Mouse (Mus musculus) heart, embryonic 15.5 days (tissue): ENCODE measurements around the gene Oaz1. TPM values are rescaled to one million over a fixed set of nuclear protein-coding genes. Genes with fewer than 3 reads are reported as not detected.
A peak's percentile ranks its signal among the peaks of the same experiment; 100 is the strongest.
"Not testable (repeated sequence)": the region's sequence is repeated elsewhere in the genome, so short reads cannot be mapped to it uniquely, and the experiment has no call there.

Source experiments
- ATAC-seq: fragments of 200-750 bp; cut with Nextera tagmentation; replicated peaks from 2 replicates; pipeline ENCODE4 v1.8.0; 2017; ENCODE audit warnings: low read depth, moderate TSS enrichment; ENCODE audit not compliant: insufficient number of reproducible peaks, insufficient read depth, low FRiP score
- H3K27ac ChIP-seq: fragments of 300-500 bp; sonication (generic); 2 replicates; pipeline ENCODE4 v1.5.1; 2015; ENCODE audit warnings: mild to moderate bottlenecking, inconsistent platforms
- H3K27me3 ChIP-seq: fragments of 300-500 bp; sonication (generic); 2 replicates; pipeline ENCODE4 v1.6.1; 2015; ENCODE audit warnings: inconsistent platforms
- H3K36me3 ChIP-seq: fragments of 300-500 bp; sonication (generic); 2 replicates; pipeline ENCODE4 v1.6.1; 2015; ENCODE audit warnings: mild to moderate bottlenecking, inconsistent platforms
- H3K4me1 ChIP-seq: fragments of 300-500 bp; sonication (generic); replicated peaks from 2 replicates; pipeline ENCODE4 v1.6.1; 2015; ENCODE audit warnings: inconsistent platforms
- H3K4me2 ChIP-seq: fragments of 300-500 bp; sonication (generic); 2 replicates; pipeline ENCODE4 v1.6.1; 2015; ENCODE audit warnings: inconsistent platforms, mild to moderate bottlenecking, moderate library complexity
- H3K4me3 ChIP-seq: fragments of 300-500 bp; sonication (generic); 2 replicates; pipeline ENCODE4 v1.5.1; 2015; ENCODE audit warnings: mild to moderate bottlenecking, inconsistent platforms
- H3K9ac ChIP-seq: fragments of 300-500 bp; sonication (generic); 2 replicates; pipeline ENCODE4 v1.6.1; 2015; ENCODE audit warnings: mild to moderate bottlenecking, inconsistent platforms
- H3K9me3 ChIP-seq: fragments of 300-500 bp; sonication (generic); replicated peaks from 2 replicates; pipeline ENCODE4 v1.6.1; 2016; ENCODE audit warnings: inconsistent platforms
- WGBS: fragments of 180-500 bp; shearing (Covaris S2); methylation state at CpG from one replicate; pipeline ENCODE4 v1.1.7; 2015; ENCODE audit warnings: mixed read lengths; 5-methylcytosine and 5-hydroxymethylcytosine counted together
- polyA plus RNA-seq: library from polyadenylated mRNA; unstranded; fragments of >200 nt; fragmentation: Nextera tagmentation; extraction: Ambion mirVana; gene quantifications from 2 replicates; pipeline ENCODE4 v1.2.1, GENCODE M21; 2015

The Oaz1 gene
- polyA plus RNA-seq, 1 experiment from 2014 or later: 1,772 TPM

- Histone ChIP-seq H3K4me2 (peak overlapping the region; percentile 93), H3K4me1 (peaks cover 40% of the 10 kb centered on the region), H3K27me3 (no peaks in the 10 kb centered on the region), H3K27ac (peak overlapping the region; percentile 94), H3K4me3 (peak overlapping the region; percentile 82), H3K9me3 (no peaks in the 10 kb centered on the region), H3K36me3 (peaks cover 19% of the 10 kb centered on the region), H3K9ac (peak overlapping the region; percentile 90)
- 4% methylated on average over 29 of the region's 29 CpGs for WGBS
- ATAC-seq: no peak
Measured at GRCm38 (mm10) chr10:80827063-80827869, 810 bp downstream of the Oaz1 start.

- peak overlapping the region; percentile 82 for H3K4me3 ChIP-seq
- WGBS: 62% methylated on average over 10 of the region's 10 CpGs
- peaks cover 40% of the 10 kb centered on the region for H3K4me1 ChIP-seq
Measured at GRCm38 (mm10) chr10:80827870-80828420, 1.5 kb downstream of the Oaz1 start.

GRCm38 (mm10) chr10:80828587-80828986 lies 2.1 kb downstream of the Oaz1 start:
- peaks cover 40% of the 10 kb centered on the region for H3K4me1 ChIP-seq
- not testable (repeated sequence) for H3K27me3 ChIP-seq, H3K9ac ChIP-seq, ATAC-seq, H3K9me3 ChIP-seq, H3K27ac ChIP-seq
- H3K4me3 ChIP-seq: peak overlapping the region; percentile 82
- H3K4me2 ChIP-seq: peak overlapping the region; percentile 93
- 78% methylated on average over 9 of the region's 9 CpGs for WGBS
- peaks cover 19% of the 10 kb centered on the region for H3K36me3 ChIP-seq

More at GRCm38 (mm10) chr10:80827870-80828420, 1.5 kb downstream of the Oaz1 start:
- H3K27me3 ChIP-seq: no peaks in the 10 kb centered on the region
- H3K9ac ChIP-seq: peak overlapping the region; percentile 90
- no peaks in the 10 kb centered on the region for H3K9me3 ChIP-seq
- ATAC-seq: no peak
- peaks cover 19% of the 10 kb centered on the region for H3K36me3 ChIP-seq
- H3K4me2 ChIP-seq: peak overlapping the region; percentile 93
- H3K27ac ChIP-seq: no peak overlapping the region

GRCm38 (mm10) chr10:80829359-80830278 lies 3.2 kb downstream of the Oaz1 start:
- no peak overlapping the region for H3K27ac ChIP-seq
- no peak overlapping the region for H3K4me2 ChIP-seq
- H3K4me1 ChIP-seq: peaks cover 42% of the 10 kb centered on the region
- H3K9me3 ChIP-seq: no peaks in the 10 kb centered on the region
- 30% methylated on average over 1 of the region's 1 CpGs for WGBS
- peaks cover 15% of the 10 kb centered on the region for H3K27me3 ChIP-seq
- no peak overlapping the region for H3K4me3 ChIP-seq
- no peak for ATAC-seq
- H3K9ac ChIP-seq: no peak overlapping the region
- H3K36me3 ChIP-seq: peaks cover 19% of the 10 kb centered on the region

- no peak overlapping the region for H3K4me2 ChIP-seq
- H3K4me3 ChIP-seq: no peak overlapping the region
- H3K9me3 ChIP-seq: no peaks in the 10 kb centered on the region
- WGBS: 9% methylated on average over 9 of the region's 9 CpGs
- no peak overlapping the region for H3K27ac ChIP-seq
- peaks cover 19% of the 10 kb centered on the region for H3K36me3 ChIP-seq
- peaks cover 47% of the 10 kb centered on the region for H3K4me1 ChIP-seq
- no peak overlapping the region for H3K9ac ChIP-seq
- ATAC-seq: no peak
- peaks cover 30% of the 10 kb centered on the region for H3K27me3 ChIP-seq
Measured at GRCm38 (mm10) chr10:80831136-80831535, 4.7 kb downstream of the Oaz1 start.

GRCm38 (mm10) chr10:80832818-80833217 lies 6.4 kb downstream of the Oaz1 start:
- no peaks in the 10 kb centered on the region for H3K9me3 ChIP-seq
- WGBS: 66% methylated on average over 7 of the region's 7 CpGs
- H3K9ac ChIP-seq: no peak overlapping the region
- H3K36me3 ChIP-seq: peaks cover 19% of the 10 kb centered on the region
- H3K4me3 ChIP-seq: no peak overlapping the region
- H3K4me2 ChIP-seq: no peak overlapping the region
- ATAC-seq: no peak
- peaks cover 54% of the 10 kb centered on the region for H3K4me1 ChIP-seq
- peaks cover 40% of the 10 kb centered on the region for H3K27me3 ChIP-seq
- no peak overlapping the region for H3K27ac ChIP-seq

GRCm38 (mm10) chr10:80835617-80836016 lies 9.2 kb downstream of the Oaz1 start:
- no peaks in the 10 kb centered on the region for H3K9me3 ChIP-seq
- ATAC-seq: no peak
- peaks cover 40% of the 10 kb centered on the region for H3K4me1 ChIP-seq
- H3K9ac ChIP-seq: no peak overlapping the region
- peaks cover 42% of the 10 kb centered on the region for H3K27me3 ChIP-seq
- no peak overlapping the region for H3K4me2 ChIP-seq
- WGBS: 57% methylated on average over 30 of the region's 30 CpGs
- peaks cover 5% of the 10 kb centered on the region; the same call in 1 of the 2 replicates for H3K36me3 ChIP-seq
- no peak overlapping the region for H3K27ac ChIP-seq
- no peak overlapping the region for H3K4me3 ChIP-seq

- Histone ChIP-seq H3K27me3 (peaks cover 51% of the 10 kb centered on the region), H3K9ac (no peak overlapping the region), H3K36me3 (no peaks in the 10 kb centered on the region), H3K4me3 (no peak overlapping the region), H3K4me1 (peaks cover 31% of the 10 kb centered on the region), H3K27ac (no peak overlapping the region), H3K9me3 (no peaks in the 10 kb centered on the region), H3K4me2 (peak overlapping the region; percentile 15; the same call in 1 of the 2 replicates)
- no peak for ATAC-seq
- WGBS: 36% methylated on average over 7 of the region's 7 CpGs
Measured at GRCm38 (mm10) chr10:80836949-80837379, 10.5 kb downstream of the Oaz1 start.

GRCm38 (mm10) chr10:80837827-80838226 lies 11.4 kb downstream of the Oaz1 start:
- Histone ChIP-seq H3K4me1 (peaks cover 31% of the 10 kb centered on the region), H3K36me3 (no peaks in the 10 kb centered on the region), H3K9ac (no peak overlapping the region), H3K9me3 (no peaks in the 10 kb centered on the region), H3K4me3 (no peak overlapping the region), H3K27ac (peak overlapping the region; percentile 69), H3K27me3 (peaks cover 59% of the 10 kb centered on the region), H3K4me2 (no peak overlapping the region)
- 18% methylated on average over 2 of the region's 2 CpGs for WGBS
- peak; percentile 64; the same call in 1 of the 2 replicates for ATAC-seq

- Histone ChIP-seq H3K36me3 (no peaks in the 10 kb centered on the region), H3K4me3 (no peak overlapping the region), H3K4me2 (no peak overlapping the region), H3K9me3 (no peaks in the 10 kb centered on the region), H3K27ac (peak overlapping the region; percentile 69), H3K4me1 (peaks cover 33% of the 10 kb centered on the region), H3K9ac (no peak overlapping the region), H3K27me3 (peaks cover 63% of the 10 kb centered on the region)
- 58% methylated on average over 2 of the region's 2 CpGs for WGBS
- peak; percentile 14; the same call in 1 of the 2 replicates for ATAC-seq
Measured at GRCm38 (mm10) chr10:80838346-80838912, 12.0 kb downstream of the Oaz1 start.

- H3K36me3 ChIP-seq: no peaks in the 10 kb centered on the region
- no peaks in the 10 kb centered on the region for H3K9me3 ChIP-seq
- H3K4me1 ChIP-seq: peaks cover 42% of the 10 kb centered on the region
- H3K4me2 ChIP-seq: no peak overlapping the region
- H3K9ac ChIP-seq: no peak overlapping the region
- no peak for ATAC-seq
- peaks cover 63% of the 10 kb centered on the region for H3K27me3 ChIP-seq
- H3K27ac ChIP-seq: no peak overlapping the region
- no peak overlapping the region for H3K4me3 ChIP-seq
- WGBS: 60% methylated on average over 6 of the region's 6 CpGs
Measured at GRCm38 (mm10) chr10:80839848-80840247, 13.4 kb downstream of the Oaz1 start.
